Mouse (Mus musculus): Measurements from ENCODE around the gene Ambra1. TPM values are rescaled to one million over a fixed set of nuclear protein-coding genes. Genes with fewer than 3 reads are reported as not detected.
A peak's percentile ranks its signal among the peaks of the same experiment; 100 is the strongest.

Gene Ambra1
- 26.8 and 27.0 TPM in 2 replicates for polyA plus RNA-seq (2016; fragmentation: Nextera tagmentation; extraction: Ambion mirVana)

DNA sequence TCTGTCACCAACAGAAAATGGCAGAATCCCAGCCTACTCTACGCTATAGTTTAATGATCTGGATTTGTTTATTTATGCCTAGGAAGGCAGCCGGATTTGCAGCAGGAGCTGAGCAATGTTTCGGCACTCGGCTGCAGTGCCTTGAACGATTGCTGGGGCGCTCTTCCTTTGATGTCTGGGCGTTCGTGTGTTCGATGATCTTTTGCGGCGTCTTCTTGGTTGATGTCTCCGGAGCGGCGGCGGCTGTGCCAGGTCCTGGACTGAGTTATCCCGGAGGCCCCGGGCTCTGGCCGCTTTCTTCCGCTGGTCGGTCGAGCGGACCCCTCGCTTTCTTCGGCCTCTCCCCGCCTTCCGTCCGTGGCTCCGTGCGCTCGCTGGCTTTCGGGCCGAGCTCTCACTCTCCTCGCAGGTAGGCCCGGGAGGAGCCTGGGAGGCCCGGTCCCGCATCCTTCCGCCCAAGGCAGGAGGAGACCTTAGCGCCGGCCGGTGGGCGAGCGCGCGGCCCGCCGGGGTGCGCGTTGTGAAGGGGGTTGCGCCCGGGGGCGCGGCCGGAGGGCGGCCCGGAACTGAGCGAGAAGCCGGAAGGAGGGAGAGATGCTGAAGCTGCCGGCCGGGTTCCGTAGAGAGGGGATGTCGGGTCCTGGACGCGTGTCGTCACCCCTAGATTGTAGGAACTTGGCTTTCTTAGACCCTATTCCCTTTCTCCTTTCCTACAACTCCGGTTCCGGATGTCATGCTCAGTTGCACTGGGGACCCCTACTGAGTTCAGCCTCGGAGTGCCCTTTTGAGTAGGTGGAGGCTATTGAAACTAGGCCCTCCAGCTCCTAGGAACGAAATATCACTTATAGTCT lies at the start of gene Ambra1:
Gene Ambra1 (plus strand): TSS at position 164 of the 851 bp plus-strand sequence.
- H3K4me3 ChIP-seq: peak within 1 kb of the TSS; percentile 98
- H3K4me1 ChIP-seq: no peaks in the 10 kb centered on the region
- no peaks in the 10 kb centered on the region for H3K36me3 ChIP-seq
- H3K27ac ChIP-seq (replicated peaks): peak within 1 kb of the TSS; percentile 94
- peak within 1 kb of the TSS; percentile 71 for H3K4me2 ChIP-seq (replicated peaks)
- no peaks in the 10 kb centered on the region for H3K27me3 ChIP-seq
- no peaks in the 10 kb centered on the region for H3K9me3 ChIP-seq
- H3K9ac ChIP-seq (replicated peaks): peak within 1 kb of the TSS; percentile 98
- WGBS: under 1% methylated on average over 67 of the region's 68 CpGs
- peak; percentile 87 for ATAC-seq (ENCODE audit: low FRiP score, low read depth)

DNA sequence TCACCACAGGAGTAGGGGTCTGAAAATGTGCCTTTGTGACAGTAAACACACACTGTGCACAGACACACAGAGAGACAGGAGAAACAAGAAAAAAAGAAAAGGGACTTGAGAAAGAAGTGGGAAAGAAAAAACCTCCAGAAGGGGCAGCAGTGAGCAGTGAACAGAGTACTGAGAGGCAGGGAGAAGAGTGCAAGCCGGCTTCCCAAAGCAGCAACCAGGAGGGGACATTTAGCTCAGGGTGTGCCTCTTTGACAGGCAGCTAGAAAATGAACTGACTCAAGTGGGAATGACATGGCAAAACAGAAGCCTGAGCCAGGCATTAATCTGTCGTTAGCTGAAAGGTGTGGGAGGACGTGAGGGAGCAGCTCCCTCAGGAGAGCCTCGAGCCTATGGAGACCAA lies 47.1 kb upstream of the Ambra1 start:
- H3K4me2 ChIP-seq (replicated peaks): no peak overlapping the region
- WGBS: 57% methylated on average over 4 of the region's 4 CpGs
- no peak overlapping the region for H3K4me3 ChIP-seq
- no peaks in the 10 kb centered on the region for H3K27me3 ChIP-seq
- H3K9ac ChIP-seq (replicated peaks): no peak overlapping the region
- H3K9me3 ChIP-seq: no peaks in the 10 kb centered on the region
- H3K4me1 ChIP-seq: no peaks in the 10 kb centered on the region
- no peak overlapping the region for H3K27ac ChIP-seq (replicated peaks)
- H3K36me3 ChIP-seq: peaks cover 77% of the 10 kb centered on the region
- no peak for ATAC-seq (ENCODE audit: low FRiP score, low read depth)

DNA sequence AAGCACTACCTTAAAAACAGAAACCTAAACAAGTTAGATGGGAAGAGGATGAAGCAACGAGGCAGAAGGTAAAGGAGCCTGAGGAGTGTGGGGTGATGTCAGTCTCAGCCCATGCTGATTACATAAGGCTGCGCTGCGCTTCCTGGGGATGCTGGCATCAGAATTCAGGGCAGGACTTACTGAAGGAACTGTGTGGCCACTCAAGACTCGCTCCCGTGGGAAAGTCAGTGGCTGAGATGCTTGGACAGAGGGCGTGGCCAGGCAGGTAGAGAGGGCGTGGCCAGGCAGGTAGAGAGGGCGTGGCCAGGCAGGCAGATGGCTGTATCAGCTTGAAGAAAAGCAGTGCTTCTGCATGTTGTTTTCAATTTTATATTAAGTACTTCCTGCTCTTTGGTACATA lies 46.0 kb upstream of the Ambra1 start:
- H3K36me3 ChIP-seq: peaks cover 75% of the 10 kb centered on the region
- 81% methylated on average over 8 of the region's 8 CpGs for WGBS
- H3K9me3 ChIP-seq: no peaks in the 10 kb centered on the region
- H3K4me1 ChIP-seq: no peaks in the 10 kb centered on the region
- no peak overlapping the region for H3K9ac ChIP-seq (replicated peaks)
- no peaks in the 10 kb centered on the region for H3K27me3 ChIP-seq
- no peak overlapping the region for H3K27ac ChIP-seq (replicated peaks)
- ATAC-seq (ENCODE audit: low FRiP score, low read depth): no peak
- no peak overlapping the region for H3K4me2 ChIP-seq (replicated peaks)
- H3K4me3 ChIP-seq: no peak overlapping the region

DNA sequence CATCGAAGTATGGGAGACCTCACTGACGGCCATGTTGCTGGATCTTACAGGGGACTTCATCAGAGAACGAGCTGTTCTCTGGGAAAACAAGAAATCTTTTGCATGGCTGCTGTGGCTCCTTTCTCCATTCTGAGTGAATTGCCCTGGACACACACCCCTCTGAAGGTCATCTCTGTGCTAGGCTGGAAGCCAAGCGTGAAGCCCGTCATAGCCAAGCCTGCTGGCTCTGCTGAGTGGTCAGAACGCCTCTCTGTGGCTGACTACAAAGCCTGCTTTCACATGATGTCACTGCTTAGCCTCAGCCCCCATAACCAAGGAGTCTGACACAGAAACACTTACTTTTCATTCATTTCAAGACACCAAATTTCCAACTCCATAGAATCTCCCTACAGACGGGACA lies 40.5 kb upstream of the Ambra1 start:
- H3K4me2 ChIP-seq (replicated peaks): no peak overlapping the region
- H3K36me3 ChIP-seq: peaks cover 51% of the 10 kb centered on the region
- 84% methylated on average over 7 of the region's 7 CpGs for WGBS
- no peaks in the 10 kb centered on the region for H3K9me3 ChIP-seq
- H3K4me1 ChIP-seq: no peaks in the 10 kb centered on the region
- no peak overlapping the region for H3K4me3 ChIP-seq
- no peak overlapping the region for H3K9ac ChIP-seq (replicated peaks)
- H3K27ac ChIP-seq (replicated peaks): no peak overlapping the region
- H3K27me3 ChIP-seq: no peaks in the 10 kb centered on the region
- no peak for ATAC-seq (ENCODE audit: low FRiP score, low read depth)

DNA sequence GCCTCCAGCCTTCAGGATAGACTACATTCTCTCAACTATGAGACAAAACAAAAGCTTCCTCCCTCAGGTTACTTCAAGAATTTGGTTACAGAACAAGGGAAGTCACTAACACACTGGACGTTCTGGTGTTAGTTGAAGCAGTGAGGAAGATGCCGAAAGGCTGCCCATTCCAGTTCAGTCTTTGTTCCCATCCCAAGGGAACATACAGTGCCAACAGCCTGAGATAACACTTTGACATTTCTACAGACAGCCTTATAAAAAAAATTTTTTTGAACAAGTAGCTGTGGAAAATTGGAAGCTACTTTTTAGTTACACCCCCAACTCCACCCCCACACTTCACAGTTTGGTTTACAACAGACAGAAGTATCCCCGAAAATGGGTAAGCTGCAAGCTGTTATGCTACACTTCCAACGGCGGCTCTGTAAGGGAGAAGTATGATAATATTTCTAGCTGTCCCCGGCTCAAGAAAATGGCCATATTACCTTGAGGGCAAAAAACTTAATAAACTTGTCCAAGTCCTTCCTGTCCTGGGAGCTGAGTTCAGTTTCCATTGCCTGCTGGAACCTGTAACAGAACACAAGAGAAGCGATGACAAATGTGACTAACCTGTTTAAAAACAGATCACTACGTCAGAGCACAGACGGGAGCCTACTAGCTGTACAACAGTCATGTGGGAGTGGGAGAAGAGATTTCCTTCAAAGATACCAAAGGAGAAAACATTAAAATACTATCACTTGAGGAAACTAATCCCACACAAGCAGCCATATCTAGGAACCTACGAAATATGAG lies 34.3 kb upstream of the Ambra1 start:
- no peaks in the 10 kb centered on the region for H3K4me1 ChIP-seq
- no peak overlapping the region for H3K27ac ChIP-seq (replicated peaks)
- 92% methylated on average over 10 of the region's 10 CpGs for WGBS
- H3K4me2 ChIP-seq (replicated peaks): no peak overlapping the region
- no peak overlapping the region for H3K9ac ChIP-seq (replicated peaks)
- H3K27me3 ChIP-seq: no peaks in the 10 kb centered on the region
- H3K9me3 ChIP-seq: no peaks in the 10 kb centered on the region
- H3K4me3 ChIP-seq: no peak overlapping the region
- peaks cover 10% of the 10 kb centered on the region for H3K36me3 ChIP-seq
- ATAC-seq (ENCODE audit: low FRiP score, low read depth): no peak

GRCm38 (mm10) chr2:91696225-91696590 lies 33.7 kb upstream of the Ambra1 start:
- peaks cover 10% of the 10 kb centered on the region for H3K36me3 ChIP-seq
- H3K27ac ChIP-seq (replicated peaks): no peak overlapping the region
- no peak for ATAC-seq (ENCODE audit: low FRiP score, low read depth)
- no peaks in the 10 kb centered on the region for H3K9me3 ChIP-seq
- H3K9ac ChIP-seq (replicated peaks): no peak overlapping the region
- H3K27me3 ChIP-seq: no peaks in the 10 kb centered on the region
- H3K4me2 ChIP-seq (replicated peaks): no peak overlapping the region
- no peak overlapping the region for H3K4me3 ChIP-seq
- WGBS: 91% methylated on average over 1 of the region's 1 CpGs
- no peaks in the 10 kb centered on the region for H3K4me1 ChIP-seq

DNA sequence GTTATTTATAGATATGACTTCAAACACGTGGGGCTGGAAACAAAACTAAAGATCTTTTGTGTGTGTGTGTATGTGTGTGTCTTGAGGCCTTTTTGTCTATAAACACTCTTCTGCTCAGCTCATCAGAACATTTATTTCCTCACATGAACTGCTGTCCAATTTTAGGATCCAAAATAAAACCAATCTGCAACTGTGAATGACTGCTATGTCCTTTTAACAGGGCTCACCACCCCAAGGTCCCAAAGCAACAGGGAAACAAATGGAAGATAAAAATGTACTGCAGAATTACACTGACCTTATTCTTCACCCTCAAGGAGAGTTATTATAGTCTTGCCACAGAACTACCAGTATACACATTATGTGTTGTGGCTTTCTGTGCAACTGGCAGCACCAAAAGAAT lies 30.7 kb upstream of the Ambra1 start:
- H3K4me2 ChIP-seq (replicated peaks): no peak overlapping the region
- H3K4me1 ChIP-seq: no peaks in the 10 kb centered on the region
- 0 out of 2 replicates have a peak, but pooled peaks cover 3% of the 10 kb centered on the region for H3K36me3 ChIP-seq
- ATAC-seq (ENCODE audit: low FRiP score, low read depth): no peak
- H3K4me3 ChIP-seq: no peak overlapping the region
- H3K9ac ChIP-seq (replicated peaks): no peak overlapping the region
- WGBS: 81% methylated on average over 1 of the region's 1 CpGs
- no peaks in the 10 kb centered on the region for H3K9me3 ChIP-seq
- no peaks in the 10 kb centered on the region for H3K27me3 ChIP-seq
- no peak overlapping the region for H3K27ac ChIP-seq (replicated peaks)

DNA sequence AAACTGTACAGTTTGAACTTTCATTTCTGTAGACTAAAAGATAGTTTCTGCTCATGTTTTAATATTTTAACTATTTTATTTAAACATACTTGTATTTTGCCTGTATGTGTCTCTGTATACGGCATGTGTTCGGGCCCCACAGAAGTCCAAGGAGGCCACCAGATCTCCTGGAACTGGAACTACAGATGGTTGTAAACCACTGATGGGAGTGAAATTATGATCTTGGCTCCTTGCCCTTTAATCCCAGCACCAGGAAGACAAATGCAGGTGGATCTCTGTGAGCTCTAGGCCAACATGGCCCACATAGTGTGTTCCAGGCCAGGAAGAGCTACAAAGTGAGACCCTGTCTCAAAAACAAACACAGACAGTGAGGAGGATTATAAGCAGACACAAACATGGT lies 28.6 kb upstream of the Ambra1 start:
- H3K27ac ChIP-seq (replicated peaks): no peak overlapping the region
- WGBS: 97% methylated on average over 2 of the region's 2 CpGs
- no peaks in the 10 kb centered on the region for H3K27me3 ChIP-seq
- H3K36me3 ChIP-seq: no peaks in the 10 kb centered on the region
- H3K4me2 ChIP-seq (replicated peaks): no peak overlapping the region
- no peak for ATAC-seq (ENCODE audit: low FRiP score, low read depth)
- no peaks in the 10 kb centered on the region for H3K9me3 ChIP-seq
- no peaks in the 10 kb centered on the region for H3K4me1 ChIP-seq
- no peak overlapping the region for H3K4me3 ChIP-seq
- H3K9ac ChIP-seq (replicated peaks): no peak overlapping the region

GRCm38 (mm10) chr2:91705736-91706135 lies 24.2 kb upstream of the Ambra1 start:
- no peak overlapping the region for H3K27ac ChIP-seq (replicated peaks)
- WGBS: 86% methylated on average over 6 of the region's 6 CpGs

GRCm38 (mm10) chr2:91706456-91706855 lies 23.5 kb upstream of the Ambra1 start:
- Histone ChIP-seq H3K4me1 (peaks cover 13% of the 10 kb centered on the region), H3K9me3 (no peaks in the 10 kb centered on the region), H3K27me3 (no peaks in the 10 kb centered on the region), H3K4me3 (no peak overlapping the region), H3K9ac (replicated peaks) (no peak overlapping the region), H3K36me3 (no peaks in the 10 kb centered on the region), H3K27ac (replicated peaks) (no peak overlapping the region), H3K4me2 (replicated peaks) (no peak overlapping the region)
- ATAC-seq (ENCODE audit: low FRiP score, low read depth): no peak

More at GRCm38 (mm10) chr2:91705736-91706135, 24.2 kb upstream of the Ambra1 start:
- no peak overlapping the region for H3K4me2 ChIP-seq (replicated peaks)
- no peak for ATAC-seq (ENCODE audit: low FRiP score, low read depth)
- peaks cover 10% of the 10 kb centered on the region for H3K4me1 ChIP-seq
- no peak overlapping the region for H3K9ac ChIP-seq (replicated peaks)
- H3K4me3 ChIP-seq: no peak overlapping the region
- no peaks in the 10 kb centered on the region for H3K36me3 ChIP-seq
- H3K9me3 ChIP-seq: no peaks in the 10 kb centered on the region
- H3K27me3 ChIP-seq: no peaks in the 10 kb centered on the region

DNA sequence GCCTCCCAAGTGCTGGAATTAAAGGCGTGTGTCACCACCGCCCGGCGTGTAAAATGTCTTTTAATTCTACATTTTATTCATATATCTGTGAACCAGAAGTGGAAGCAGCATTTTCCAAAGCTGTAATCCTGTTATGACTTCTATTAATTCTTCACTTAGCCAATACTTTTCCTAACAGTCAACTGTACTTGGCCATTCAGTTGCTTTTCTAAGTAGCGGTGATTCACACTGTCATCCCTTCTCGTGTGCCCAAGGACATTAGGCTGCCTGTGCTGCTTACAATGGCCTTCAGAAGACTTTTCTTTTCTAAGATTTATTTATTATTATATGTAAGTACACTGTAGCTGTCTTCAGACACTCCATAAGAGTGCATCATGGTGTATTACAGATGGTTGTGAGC lies 21.6 kb upstream of the Ambra1 start:
- Histone ChIP-seq H3K27me3 (no peaks in the 10 kb centered on the region), H3K4me2 (replicated peaks) (no peak overlapping the region), H3K9ac (replicated peaks) (no peak overlapping the region), H3K27ac (replicated peaks) (no peak overlapping the region), H3K36me3 (no peaks in the 10 kb centered on the region), H3K4me3 (no peak overlapping the region), H3K4me1 (peaks cover 16% of the 10 kb centered on the region), H3K9me3 (no peaks in the 10 kb centered on the region)
- 95% methylated on average over 6 of the region's 6 CpGs for WGBS
- ATAC-seq (ENCODE audit: low FRiP score, low read depth): no peak

All from midbrain, embryonic 12.5 days (tissue).